Mouse (Mus musculus) heart, postnatal 25 days (tissue): ENCODE data around the gene Pex11g. TPM values are rescaled to one million over a fixed set of nuclear protein-coding genes. Genes with fewer than 3 reads are reported as not detected.

Experiments used
- DNase-seq: peaks from one replicate; pipeline ENCODE4 v3.0.0; 2022; ENCODE audit warnings: low spot score
- intact Hi-C: fragments of 180-260 bp; cut with DNase I; formaldehyde crosslinking; loops from one replicate; pipeline ENCODE4 v1.15.1; 2025
- total RNA-seq, 2 experiments: library from RNA; stranded (reverse); gene quantifications; 2 replicates each; pipeline ENCODE4 v1.2.3; 2021

Pex11g gene
- 1 to 10 TPM; 3.2 to 3.4 TPM for total RNA-seq

DNA sequence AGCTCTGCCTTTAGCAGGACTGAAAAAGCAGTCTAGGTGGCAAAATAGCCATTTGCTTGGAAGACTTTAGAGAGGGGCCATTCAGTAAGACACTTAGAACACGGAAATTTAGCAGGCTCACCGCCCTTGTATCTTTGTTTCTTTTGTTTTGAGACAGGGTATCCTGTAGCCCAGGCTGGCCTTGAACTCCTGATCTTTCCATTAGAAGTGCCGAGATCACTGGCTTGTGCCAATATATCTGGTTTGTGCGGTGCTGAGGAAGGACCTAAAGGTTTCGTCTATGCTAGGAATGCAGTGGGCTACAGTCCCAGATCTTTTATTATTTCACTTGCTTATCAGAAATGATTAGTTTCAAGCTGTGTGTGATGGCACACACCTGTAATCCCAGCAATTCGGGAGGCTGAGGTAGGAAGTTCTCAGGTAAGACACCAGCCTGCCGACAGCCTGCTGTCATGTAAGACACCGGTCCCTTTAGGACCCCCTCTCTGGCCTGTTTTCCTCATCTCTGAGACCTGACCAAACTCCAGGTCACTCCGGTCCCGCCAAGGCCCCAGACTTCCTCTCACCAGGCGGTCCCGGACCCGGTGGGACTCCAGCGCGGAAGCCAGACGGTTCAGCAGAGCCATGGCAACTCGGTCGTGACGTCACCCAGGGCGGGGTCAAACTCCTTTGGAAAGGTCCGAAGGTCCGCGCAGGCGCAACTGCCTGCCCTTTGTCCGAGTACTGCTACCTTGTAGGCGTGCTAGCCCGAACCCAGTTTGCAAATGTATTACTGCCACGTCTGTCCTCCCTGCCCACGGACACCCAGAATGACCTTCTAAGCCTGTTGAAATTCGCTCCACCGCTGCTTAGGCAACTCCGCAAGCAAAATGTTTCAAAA is at the start of gene Pex11g:
TSS of gene Pex11g (minus strand) at position 675 of the 880 bp plus-strand sequence.
- DNase-seq, result peak; percentile 95
- intact Hi-C loops, result loop anchor here (10.0 kb wide), 1 partner anchor 48 kb away; the partner anchor contains the start of gene Pnpla6

DNA sequence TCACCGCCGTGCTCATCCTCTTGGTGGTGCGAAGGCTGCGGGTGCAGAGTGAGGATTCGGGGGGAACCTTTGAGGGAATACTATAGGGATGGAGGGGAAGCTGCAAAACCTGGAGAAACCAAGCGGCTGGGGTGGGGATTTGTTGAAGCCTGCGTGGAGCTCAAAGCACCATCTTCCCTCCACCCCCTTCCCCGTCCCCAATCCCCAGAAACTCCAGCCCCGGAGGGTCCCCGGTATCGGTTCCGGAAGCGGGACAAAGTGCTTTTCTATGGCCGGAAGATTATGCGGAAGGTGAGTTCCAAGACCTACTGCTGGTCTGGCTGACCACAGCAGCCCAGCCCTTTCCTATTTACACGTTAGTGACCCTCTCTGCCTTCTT is 49.6 kb upstream of the Pex11g start:
- intact Hi-C loops, result loop anchor here (5.0 to 10.0 kb wide), 2 partner anchors 52 to 105 kb away; partner anchors contain the start of genes Pet100, Pex11g and Xab2
- no peak for DNase-seq

DNA sequence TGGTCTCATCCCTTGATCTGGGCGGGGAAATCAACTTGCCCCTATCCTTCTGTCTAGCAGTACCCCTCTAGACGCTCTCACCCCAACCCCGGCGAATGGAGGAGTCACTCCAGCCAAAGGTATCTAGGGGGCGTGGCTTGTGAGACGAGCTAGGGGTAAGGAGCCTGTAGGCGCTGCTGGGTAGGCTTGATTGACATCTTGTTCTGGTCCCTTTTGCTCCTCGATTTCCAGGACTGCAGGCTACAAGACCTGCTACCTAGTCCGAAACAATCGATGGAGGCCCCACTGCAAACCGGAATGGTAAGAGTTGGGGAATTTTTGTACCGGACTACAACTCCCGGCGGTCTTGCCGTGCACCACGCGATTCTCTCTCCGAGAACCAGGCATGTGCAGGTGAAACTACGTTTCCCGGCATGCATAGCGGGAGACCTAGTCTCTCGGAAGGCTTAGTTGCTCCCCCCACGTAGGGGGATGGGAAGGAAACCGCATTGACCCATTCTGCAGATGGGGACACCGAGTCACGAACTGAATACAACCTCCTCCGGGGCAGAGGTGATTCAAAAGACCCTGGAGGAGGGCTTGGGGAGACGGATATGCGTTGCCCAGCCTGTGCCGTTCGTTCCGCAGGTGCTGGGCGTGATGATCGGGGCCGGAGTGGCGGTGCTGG is 49.1 kb upstream of the Pex11g start:
- intact Hi-C loops, result loop anchor here (5.0 to 10.0 kb wide), 2 partner anchors 52 to 106 kb away; partner anchors contain the start of genes Pet100, Pex11g and Xab2
- peak; percentile 87 for DNase-seq

DNA sequence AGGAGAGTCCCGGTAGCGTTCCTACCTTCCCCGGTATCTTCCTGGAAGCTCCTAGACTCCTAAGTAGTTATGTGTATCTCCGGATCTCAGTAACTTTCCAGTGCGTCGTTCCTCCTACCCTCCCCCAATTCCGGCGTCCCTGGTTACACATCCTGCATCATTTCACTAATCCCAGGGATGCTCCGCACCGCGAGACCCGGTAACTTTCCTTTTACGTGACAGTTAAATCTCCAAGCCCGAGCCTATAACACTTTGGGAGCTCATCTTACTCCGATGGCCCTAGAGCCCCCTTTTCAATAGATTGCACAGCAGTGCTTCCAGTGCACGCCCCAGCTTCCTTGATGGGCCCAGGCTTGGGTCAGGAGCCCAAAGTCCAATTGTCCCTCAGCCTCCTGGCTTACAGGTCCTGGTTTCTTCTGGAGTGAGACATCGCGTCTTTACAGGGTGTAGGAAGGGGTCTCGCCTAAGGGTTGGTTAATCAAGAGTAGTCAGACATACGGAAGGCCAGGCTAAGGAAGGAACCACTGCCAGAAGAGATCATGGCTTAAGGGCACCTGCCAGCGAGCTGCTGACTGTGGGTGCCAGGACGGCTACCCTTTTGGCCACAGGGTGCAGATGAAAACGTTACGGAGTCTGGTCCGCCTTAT is 48.4 kb upstream of the Pex11g start:
- intact Hi-C loops, result loop anchor here (2.0 to 10.0 kb wide), 3 partner anchors 15 to 106 kb away; partner anchors contain the start of genes Mcoln1, Pet100, Pex11g and Xab2
- DNase-seq, result no peak

DNA sequence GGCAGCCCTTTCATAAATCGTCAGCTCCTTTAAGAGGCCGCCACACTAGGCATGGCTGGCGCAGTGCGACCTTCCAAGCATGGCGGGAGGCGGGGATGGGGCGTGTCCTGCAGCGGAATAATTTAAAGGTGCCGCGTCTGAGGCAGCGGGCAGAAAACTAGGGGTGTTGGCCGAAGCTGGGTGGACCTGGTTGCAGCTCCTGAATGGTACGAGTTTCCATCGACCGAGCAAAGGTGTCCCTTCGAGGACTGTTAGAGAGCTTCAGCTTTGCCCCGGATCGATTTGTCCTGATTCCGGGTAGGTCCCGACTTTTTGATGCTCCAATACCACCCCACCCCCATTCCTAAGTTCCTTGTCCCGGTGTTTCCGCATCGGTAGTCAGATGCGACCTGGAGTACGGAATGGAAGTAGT is 47.8 kb upstream of the Pex11g start, which contains the start of gene Pnpla6:
TSS of gene Pnpla6 (plus strand) at position 125 of the 412 bp plus-strand sequence.
- peak; percentile 77 for DNase-seq
- intact Hi-C loops, result loop anchor here (2.0 to 10.0 kb wide), 3 partner anchors 14 to 107 kb away; partner anchors contain the start of genes Mcoln1, Pet100, Pex11g and Xab2

DNA sequence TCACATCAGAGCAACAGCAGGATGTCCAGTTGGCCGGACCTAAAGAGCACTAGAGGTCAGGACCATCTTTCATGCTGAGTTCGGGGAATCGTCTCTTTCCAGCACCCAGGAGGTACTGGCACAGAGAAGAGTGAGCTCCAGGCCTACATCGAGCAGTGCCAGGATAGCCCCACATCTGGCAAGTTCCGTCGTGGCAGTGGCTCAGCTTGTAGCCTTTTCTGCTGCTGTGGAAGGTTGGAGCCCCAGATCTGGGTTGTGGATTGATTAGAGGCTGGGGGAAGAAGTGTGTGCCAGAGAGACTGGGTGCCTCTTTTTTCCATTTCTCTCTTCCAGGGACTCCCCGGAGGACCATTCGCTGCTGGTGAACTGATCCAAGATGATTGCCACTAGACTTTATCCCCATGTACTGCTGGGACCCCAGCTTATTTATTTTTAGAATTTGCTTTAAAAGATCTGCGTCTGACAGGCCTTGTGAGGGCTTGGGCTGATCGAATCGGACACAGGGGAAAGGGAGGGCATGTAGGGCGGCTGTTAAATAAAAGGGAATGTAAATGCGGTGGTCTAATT is 47.3 kb upstream of the Pex11g start:
- DNase-seq, result no peak
- intact Hi-C loops, result loop anchor here (2.0 to 10.0 kb wide), 3 partner anchors 14 to 108 kb away; partner anchors contain the start of genes Mcoln1, Pet100, Pex11g and Xab2

DNA sequence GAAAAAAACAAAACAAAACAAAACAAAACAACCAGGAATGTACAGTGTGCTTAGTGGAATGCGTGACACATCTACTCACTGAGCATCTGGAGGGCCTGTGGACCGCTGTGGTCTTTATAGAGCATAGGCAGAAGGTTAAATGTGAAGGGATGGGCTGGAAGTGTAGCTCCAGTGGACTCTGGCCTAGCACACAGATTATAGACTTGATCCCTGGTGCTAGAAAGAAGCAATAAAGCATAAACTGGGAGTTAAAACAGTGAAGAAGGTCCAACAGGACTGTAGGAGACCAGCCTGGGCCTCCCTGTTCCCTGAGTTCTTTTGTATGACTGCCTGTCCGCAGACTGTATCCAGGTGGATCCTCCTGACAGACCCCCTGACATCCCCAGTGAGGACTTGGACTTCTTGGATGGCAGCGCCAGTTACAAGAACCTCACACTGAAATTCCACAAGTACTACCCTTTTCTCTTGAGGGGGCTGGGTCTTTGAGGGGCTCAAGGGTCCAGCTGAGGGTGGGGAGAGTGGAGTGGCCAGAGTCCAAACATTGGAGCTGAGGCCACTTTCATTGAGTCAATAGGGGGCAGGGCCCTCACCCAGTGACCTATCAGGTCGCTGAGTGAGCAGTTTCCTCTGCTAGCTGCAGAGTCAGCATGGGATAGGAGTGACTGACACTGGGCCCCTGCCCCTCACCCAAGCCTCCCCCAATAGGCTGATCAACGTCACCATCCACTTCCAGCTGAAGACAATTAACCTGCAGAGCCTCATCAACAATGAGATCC is 40.7 kb upstream of the Pex11g start:
- intact Hi-C loops, result no loop called here

DNA sequence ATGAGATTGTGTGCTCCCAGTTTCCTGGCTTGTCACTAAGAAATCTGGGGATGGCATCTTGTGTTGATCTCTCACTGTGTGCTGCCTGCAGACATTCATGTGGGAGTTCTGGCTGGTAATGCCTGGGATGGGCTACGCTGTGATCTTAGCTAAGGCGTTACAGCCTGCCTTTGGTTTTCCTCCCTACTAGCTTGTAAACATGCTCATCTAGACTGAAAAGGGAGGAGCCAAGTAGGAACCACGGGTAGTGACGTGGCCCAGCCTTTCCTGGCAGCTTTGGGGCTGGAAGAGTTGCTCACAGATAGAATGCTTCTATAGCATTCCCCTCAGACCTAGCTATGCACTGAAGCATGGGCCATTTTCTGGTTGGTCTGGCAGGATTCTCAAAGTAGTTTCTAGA is 34.7 kb upstream of the Pex11g start:
- no peak for DNase-seq
- intact Hi-C loops, result no loop called here

More for the DNA sequence above, 40.7 kb upstream of the Pex11g start:
- no peak for DNase-seq

DNA sequence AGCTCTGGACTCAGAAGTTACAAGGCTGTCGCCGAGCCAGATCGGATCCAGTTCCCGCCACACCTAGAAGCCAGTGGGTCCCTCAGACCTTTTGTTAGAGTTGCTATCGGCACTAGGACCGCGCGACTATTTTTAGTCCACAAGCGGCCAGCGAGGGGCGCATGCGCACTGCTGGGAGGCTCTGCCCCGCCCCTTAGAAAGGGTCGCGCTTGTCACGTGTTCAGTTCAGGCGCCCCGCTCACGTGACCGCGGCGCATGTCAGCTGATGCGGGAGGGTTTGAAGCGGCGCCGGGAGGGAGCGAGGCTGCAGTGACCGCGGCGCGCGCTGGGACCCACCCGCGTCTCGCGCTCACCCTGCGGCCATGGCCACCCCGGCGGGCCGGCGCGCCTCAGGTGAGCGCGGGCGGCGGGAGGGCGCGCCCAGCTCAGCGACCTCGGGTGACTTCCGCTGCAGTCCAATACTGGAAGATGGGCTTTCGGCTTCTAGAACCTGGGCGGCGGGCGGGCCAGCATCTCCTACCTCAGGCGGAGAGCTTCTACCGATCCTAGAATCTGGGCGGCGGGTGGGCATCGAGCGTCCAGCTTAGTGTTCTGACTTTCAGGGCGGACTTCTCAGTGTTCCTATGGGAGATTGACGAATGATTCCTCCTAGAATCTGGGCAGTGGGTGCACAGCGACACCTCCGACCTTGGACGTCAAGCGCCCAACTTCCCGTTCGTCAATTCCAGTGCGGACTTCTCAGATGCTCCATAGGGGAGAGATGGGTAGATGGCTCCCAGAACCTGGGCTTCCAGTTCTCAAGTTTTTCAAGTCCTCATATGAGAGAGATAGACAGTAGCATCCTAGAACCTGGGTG is 33.0 kb upstream of the Pex11g start, which contains the start of gene Mcoln1:
TSS of gene Mcoln1 (plus strand) at position 223 of the 856 bp plus-strand sequence.
- intact Hi-C loops, result loop anchor here (2.0 kb wide), 1 partner anchor 14 kb away; the partner anchor contains the start of gene Pnpla6
- DNase-seq, result peak; percentile 96

DNA sequence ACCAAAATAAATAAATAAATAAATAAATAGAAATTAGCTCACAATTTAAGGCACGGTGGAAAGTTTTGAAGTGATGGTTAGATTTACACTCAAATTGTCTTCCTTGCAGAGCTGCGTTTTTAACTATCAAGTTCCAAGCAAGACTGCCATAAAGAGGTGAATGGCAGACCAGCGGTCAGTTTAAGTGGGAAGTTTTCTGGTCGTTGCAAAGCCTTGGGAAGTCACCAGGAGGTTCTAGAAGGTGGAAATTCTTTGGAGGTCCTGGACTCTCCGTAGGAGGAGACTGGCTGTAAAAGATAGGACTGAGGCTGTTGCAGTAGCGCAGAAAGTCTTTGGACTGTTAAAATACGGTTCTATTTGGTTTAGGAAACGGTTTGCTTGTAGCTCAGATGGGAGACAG is 32.3 kb upstream of the Pex11g start:
- no peak for DNase-seq

DNA sequence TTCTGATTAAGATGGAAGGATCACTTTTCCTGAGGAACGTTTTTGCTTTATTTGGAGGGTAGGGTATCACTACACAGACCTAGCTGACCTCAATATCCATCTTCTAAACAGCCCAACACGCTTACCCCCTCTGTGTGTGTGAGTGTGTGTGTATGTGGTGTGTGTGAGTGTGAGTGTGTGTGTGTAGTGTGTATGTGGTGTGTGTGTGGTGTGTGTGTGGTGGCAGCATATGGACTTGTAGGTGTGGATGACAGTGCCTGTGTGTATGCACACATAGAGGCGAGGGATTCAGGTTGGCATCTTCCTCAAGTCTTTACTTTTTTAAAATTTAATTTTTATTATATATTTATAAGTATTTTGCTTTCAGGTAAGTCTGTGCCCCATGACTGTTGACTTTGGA is 31.1 kb upstream of the Pex11g start:
- intact Hi-C loops, result no loop called here
- DNase-seq, result no peak

More for the DNA sequence above, 32.3 kb upstream of the Pex11g start:
- intact Hi-C loops, result loop anchor here (2.0 kb wide), 1 partner anchor 15 kb away; the partner anchor contains the start of gene Pnpla6

DNA sequence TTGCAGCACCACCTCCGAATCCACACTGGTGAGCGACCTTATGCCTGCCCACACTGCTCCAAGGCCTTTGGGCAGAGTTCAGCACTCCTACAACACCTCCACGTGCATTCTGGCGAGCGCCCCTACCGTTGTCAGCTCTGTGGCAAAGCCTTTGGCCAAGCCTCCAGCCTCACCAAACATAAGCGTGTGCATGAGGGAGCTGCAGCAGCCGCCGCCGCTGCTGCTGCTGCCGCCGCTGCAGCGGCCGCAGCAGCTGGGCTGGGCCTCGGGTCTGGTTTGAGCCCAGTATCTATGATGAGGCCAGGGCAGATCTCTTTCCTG is 28.9 kb upstream of the Pex11g start:
- DNase-seq, result no peak
- intact Hi-C loops, result no loop called here

DNA sequence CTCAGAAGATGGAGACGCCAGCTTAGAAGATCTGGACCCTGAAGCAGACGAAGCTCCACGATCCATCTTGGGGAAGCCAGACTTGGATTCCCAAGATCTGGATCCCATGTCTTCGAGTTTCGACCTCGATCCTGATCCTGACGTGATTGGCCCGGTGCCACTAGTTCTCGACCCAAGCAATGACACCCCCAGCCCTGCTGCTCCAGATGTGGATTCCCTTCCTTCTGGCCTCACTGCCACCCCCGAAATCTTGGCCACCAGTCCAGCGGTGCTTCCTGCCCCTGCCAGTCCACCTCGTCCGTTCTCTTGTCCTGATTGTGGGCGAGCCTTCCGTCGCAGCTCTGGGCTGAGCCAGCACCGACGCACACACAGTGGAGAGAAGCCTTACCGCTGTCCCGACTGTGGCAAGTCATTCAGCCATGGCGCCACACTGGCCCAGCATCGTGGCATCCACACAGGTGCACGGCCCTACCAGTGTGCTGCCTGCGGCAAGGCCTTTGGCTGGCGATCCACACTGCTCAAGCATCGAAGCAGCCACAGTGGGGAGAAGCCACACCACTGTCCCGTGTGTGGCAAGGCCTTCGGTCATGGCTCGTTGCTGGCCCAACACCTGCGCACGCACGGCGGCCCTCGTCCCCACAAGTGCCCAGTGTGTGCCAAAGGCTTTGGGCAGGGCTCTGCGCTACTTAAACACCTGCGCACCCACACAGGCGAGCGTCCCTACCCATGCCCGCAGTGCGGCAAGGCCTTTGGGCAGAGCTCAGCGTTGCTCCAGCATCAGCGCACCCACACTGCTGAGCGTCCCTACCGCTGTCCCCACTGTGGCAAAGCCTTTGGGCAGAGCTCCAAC is 28.3 kb upstream of the Pex11g start:
- intact Hi-C loops, result no loop called here
- DNase-seq, result no peak

DNA sequence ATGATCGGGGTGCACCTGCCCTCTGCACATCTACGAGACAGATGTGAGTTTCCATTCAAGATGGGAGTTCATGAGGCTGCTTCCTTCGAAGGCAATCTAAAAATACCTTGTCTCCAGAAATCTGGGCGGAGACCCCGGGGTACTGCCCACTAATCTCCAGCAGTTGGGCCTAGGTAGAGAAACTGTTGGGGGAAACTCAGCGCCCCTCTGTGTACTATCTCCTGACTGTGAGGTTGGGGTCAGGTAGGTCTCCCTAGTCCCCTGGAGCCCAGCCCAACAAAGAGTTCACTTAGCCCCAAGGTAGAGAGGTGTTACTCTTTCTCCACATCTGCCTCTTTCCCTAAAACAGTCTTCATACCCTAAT is 26.3 kb upstream of the Pex11g start:
- intact Hi-C loops, result no loop called here
- no peak for DNase-seq

DNA sequence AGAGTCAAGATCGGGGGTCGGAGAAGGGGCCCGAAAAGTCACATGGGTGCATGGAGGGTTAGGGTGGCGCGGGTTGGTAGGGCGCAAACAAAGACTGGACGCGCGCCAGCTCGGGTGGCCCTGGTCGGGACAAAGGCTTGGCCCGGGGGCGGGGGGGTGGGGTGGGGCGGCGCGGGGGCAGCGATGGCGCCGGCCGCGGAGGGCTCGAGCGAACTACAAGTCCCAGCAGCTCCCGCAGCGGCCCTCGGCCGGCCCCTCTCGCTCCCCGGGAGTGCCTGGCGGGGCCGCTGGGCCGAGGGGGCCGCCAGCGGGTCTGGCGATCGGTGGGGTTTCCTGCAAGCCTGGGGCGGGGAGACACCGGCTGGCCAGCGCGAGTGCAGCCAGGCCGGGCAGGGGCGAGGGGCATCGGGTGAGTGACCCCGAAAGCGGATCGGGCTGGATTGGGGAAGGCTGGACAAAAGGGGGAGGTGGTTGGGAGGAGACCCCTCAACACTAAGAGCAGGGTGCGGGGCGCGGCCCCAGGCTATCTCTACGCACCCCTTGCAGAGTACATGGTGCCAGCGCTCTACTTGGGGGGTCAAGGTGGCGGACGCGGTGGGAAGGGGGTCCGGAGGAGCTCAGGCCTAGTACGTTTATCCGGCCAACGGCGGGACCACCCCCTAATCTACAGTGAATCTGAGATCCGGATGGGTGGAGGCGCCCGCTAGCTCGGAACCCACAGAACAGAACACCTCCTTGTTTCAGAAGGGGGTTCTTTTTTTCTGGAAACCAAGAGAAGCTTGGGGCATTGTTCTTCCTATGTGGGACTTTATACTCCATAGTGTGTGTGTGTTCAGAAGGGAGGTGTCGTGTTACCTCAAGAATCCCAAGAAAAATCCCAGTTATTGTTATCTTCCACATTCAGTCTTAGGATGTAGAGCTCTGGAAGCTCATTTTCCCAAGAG is 25.7 kb upstream of the Pex11g start, which contains the start of gene Zfp358:
TSS of gene Zfp358 (plus strand) at position 238 of the 944 bp plus-strand sequence.
- DNase-seq, result peak; percentile 59
- intact Hi-C loops, result no loop called here

DNA sequence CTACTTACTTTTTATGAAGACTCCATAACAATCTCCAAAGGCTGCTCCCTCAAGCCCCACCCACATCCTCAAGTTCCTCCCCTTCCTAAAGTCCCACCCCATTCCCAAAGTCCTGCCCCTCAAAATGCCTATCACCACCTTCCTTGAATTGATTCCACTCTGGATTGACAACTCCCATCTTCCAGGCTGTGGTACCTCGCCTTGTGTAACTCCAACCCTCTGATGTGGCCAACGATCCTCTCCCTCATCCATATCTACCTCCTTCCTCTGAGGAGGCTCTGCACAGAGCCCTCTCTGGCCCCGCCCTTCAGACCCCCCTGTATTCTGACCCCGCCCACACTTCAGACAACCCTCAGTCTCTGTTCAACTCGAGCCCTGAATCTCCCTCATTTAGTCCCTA is 17.7 kb upstream of the Pex11g start:
- DNase-seq, result no peak
- intact Hi-C loops, result no loop called here
